Comparison of ENCODE assay signal across 10 mouse cellular contexts in the genomic region with DNA sequence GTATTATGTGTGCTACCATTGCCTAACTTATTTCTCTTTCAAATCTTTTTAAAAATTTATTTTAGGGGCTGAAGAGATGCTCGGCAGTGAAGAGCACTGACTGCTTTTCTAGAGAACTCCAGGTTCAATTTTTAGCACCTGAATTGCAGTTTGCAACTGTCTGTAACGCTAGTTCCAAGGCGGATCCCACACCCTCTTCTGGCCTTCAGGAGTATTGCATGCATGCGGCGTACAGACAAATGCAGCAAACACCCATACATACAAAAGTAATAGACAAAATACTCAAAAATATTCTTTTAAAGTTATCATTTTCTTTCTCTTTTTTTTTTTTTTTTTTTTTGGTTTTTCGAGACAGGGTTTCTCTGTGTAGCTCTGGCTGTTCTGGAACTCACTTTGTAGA. TPM values are rescaled to one million over a fixed set of nuclear protein-coding genes. Genes with fewer than 3 reads are reported as not detected.
DNase-seq lines count a peak whose midpoint lies in the region; ATAC-seq and TF ChIP-seq lines count a peak whose summit lies in the region.
"Had no signal": no experiment of that assay in that cellular context is flagged by ENCODE, and none has a peak within 500 bp of the region (broad histone marks: within the 10 kb centered on the region; RNA-seq: fewer than 3 reads in every experiment).

No protein-coding gene starts in this region.

- TF ChIP-seq POLR2A in embryonic fibroblast, embryonic 13.5 days (IDR thresholded peaks at IDR 0.05; ENCODE audit: low read depth, low read length), result no peak

- H3K27ac ChIP-seq in embryonic fibroblast, embryonic 13.5 days (ENCODE audit: insufficient read depth, low read length), result no peak overlapping the region
- no peak overlapping the region for H3K27ac ChIP-seq in forebrain, embryonic 11.5 days (ENCODE audit: low read depth, low read length)
- H3K27ac ChIP-seq: limb, embryonic 12.5 days; stomach, embryonic 15.5 days had no signal

- 0 out of 2 replicates have a peak, but pooled peaks have one; percentile 3 for TF ChIP-seq CTCF in embryonic fibroblast, embryonic 13.5 days (IDR thresholded peaks at IDR 0.05; ENCODE audit: borderline replicate concordance, insufficient read depth, low read length)

- H3K4me3 ChIP-seq in embryonic fibroblast, embryonic 13.5 days (ENCODE audit: insufficient read depth, low read length), result no peak overlapping the region
- no peak overlapping the region for H3K4me3 ChIP-seq in forebrain, embryonic 11.5 days (ENCODE audit: low read depth, low read length)
- H3K4me3 ChIP-seq: limb, embryonic 12.5 days; stomach, embryonic 15.5 days had no signal

- DNase-seq in gastrocnemius, adult 18-20 months (ENCODE audit: low spot score), result peak; percentile 24
- DNase-seq in gastrocnemius, adult 8-10 months (ENCODE audit: low spot score in 2 of 2), result no peak
- DNase-seq in right cerebral cortex, postnatal 4 days, result peak; percentile 31
- DNase-seq in right cerebral cortex, postnatal 25 days, result no peak
- DNase-seq in lung, postnatal 14 days, result peak; percentile 51
- peak; percentile 55 for DNase-seq in thymus, postnatal 0 days (ENCODE audit: low spot score)
- DNase-seq in forebrain, embryonic 11.5 days (ENCODE audit: low spot score), result no peak

- no peaks in the 10 kb centered on the region; the same call in 1 of the 2 replicates for H3K4me1 ChIP-seq in embryonic fibroblast, embryonic 13.5 days (ENCODE audit: control insufficient read depth, insufficient read depth, low read length)
- no peaks in the 10 kb centered on the region; the same call in 1 of the 2 replicates for H3K4me1 ChIP-seq in forebrain, embryonic 11.5 days (replicated peaks; ENCODE audit: control insufficient read depth, insufficient read depth, low read length)

- no peak overlapping the region for H3K9ac ChIP-seq in forebrain, embryonic 11.5 days (ENCODE audit: low read length)
- H3K9ac ChIP-seq: limb, embryonic 12.5 days; stomach, embryonic 15.5 days had no signal

- 36% methylated on average over 6 of the region's 6 CpGs for WGBS in forebrain, embryonic 11.5 days

- H3K36me3 ChIP-seq in forebrain, embryonic 11.5 days (ENCODE audit: control insufficient read depth, insufficient read depth, low read length), result no peaks in the 10 kb centered on the region
- H3K36me3 ChIP-seq: stomach, embryonic 15.5 days had no signal

- no peak overlapping the region for H3K4me2 ChIP-seq in forebrain, embryonic 11.5 days (ENCODE audit: low read depth, low read length, severe bottlenecking)
- H3K4me2 ChIP-seq: limb, embryonic 12.5 days; stomach, embryonic 15.5 days had no signal

- ATAC-seq in forebrain, embryonic 11.5 days (replicated peaks; ENCODE audit: low FRiP score), result no peak

- H3K27me3 ChIP-seq in forebrain, embryonic 11.5 days (ENCODE audit: control insufficient read depth, insufficient read depth, low read length), result no peaks in the 10 kb centered on the region
- H3K27me3 ChIP-seq: limb, embryonic 12.5 days; stomach, embryonic 15.5 days had no signal

- H3K9me3 ChIP-seq in forebrain, embryonic 11.5 days (ENCODE audit: control insufficient read depth, low read length), result no peaks in the 10 kb centered on the region
- H3K9me3 ChIP-seq: limb, embryonic 12.5 days; stomach, embryonic 15.5 days had no signal

RNA-seq across cellular contexts. Expression of a gene that starts 2.6 kb away (rescaled TPM):
- 10 to 100 TPM; 11.1 to 14.2 TPM for total RNA-seq in gastrocnemius, adult 18-20 months (2021)
- total RNA-seq in gastrocnemius, adult 8-10 months (2022), result 10 to 100 TPM; 10.7 to 16.3 (median 12.4) TPM
- 25.6 and 29.1 TPM in 2 replicates for polyA plus RNA-seq in embryonic fibroblast, embryonic 13.5 days (2011; ENCODE audit: insufficient read length, low read depth, missing spikeins)
- 30.3 and 34.3 TPM in 2 replicates for polyA plus RNA-seq in thymus, postnatal 0 days (2015; fragmentation: Nextera tagmentation; extraction: Ambion mirVana)
- 53.3 and 57.0 TPM in 2 replicates for polyA plus RNA-seq in forebrain, embryonic 11.5 days (2014; fragmentation: Nextera tagmentation; extraction: Ambion mirVana)

RNA-seq across cellular contexts. Expression of a gene that starts 43.6 kb away (rescaled TPM):
- 100 to 1,000 TPM; 107 to 138 TPM for total RNA-seq in gastrocnemius, adult 18-20 months (2021)
- 100 to 1,000 TPM; 107 to 135 (median 112) TPM for total RNA-seq in gastrocnemius, adult 8-10 months (2022)
- polyA plus RNA-seq in embryonic fibroblast, embryonic 13.5 days (2011; ENCODE audit: insufficient read length, low read depth, missing spikeins), result 111 and 122 TPM in 2 replicates
- polyA plus RNA-seq in thymus, postnatal 0 days (2015; fragmentation: Nextera tagmentation; extraction: Ambion mirVana), result 91.7 and 110 TPM in 2 replicates
- 90.2 and 91.1 TPM in 2 replicates for polyA plus RNA-seq in forebrain, embryonic 11.5 days (2014; fragmentation: Nextera tagmentation; extraction: Ambion mirVana)

Comparison
In these comparisons a context has a peak if more than half of its experiments do, and no peak if none do; other contexts are left out.
1. DNase-seq: peak in gastrocnemius, adult 18-20 months (single experiment), right cerebral cortex, postnatal 4 days (single experiment), lung, postnatal 14 days (single experiment) and thymus, postnatal 0 days (single experiment); none in gastrocnemius, adult 8-10 months (0 of 2), right cerebral cortex, postnatal 25 days (single experiment) and forebrain, embryonic 11.5 days (single experiment).